Mouse (Mus musculus) embryonic facial prominence, embryonic 15.5 days (tissue): Measurements from ENCODE around the gene Zkscan16. TPM values are rescaled to one million over a fixed set of nuclear protein-coding genes. Genes with fewer than 3 reads are reported as not detected.

Experiments
- ATAC-seq: fragments of 200-750 bp; cut with Nextera tagmentation; 2 replicates; pipeline ENCODE4 v1.8.0; 2017; ENCODE audit warnings: low read depth, moderate TSS enrichment; ENCODE audit not compliant: insufficient number of reproducible peaks, low FRiP score, low TSS enrichment
- H3K27ac ChIP-seq: fragments of 300-500 bp; sonication (generic); replicated peaks from 2 replicates; pipeline ENCODE4 v1.5.1; 2015; ENCODE audit warnings: mild to moderate bottlenecking, inconsistent platforms
- H3K27me3 ChIP-seq: fragments of 300-500 bp; sonication (generic); 2 replicates; pipeline ENCODE4 v1.6.1; 2015; ENCODE audit warnings: inconsistent platforms
- H3K36me3 ChIP-seq: fragments of 300-500 bp; sonication (generic); 2 replicates; pipeline ENCODE4 v1.6.1; 2015; ENCODE audit warnings: mild to moderate bottlenecking, inconsistent platforms
- H3K4me1 ChIP-seq: fragments of 300-500 bp; sonication (generic); 2 replicates; pipeline ENCODE4 v1.6.1; 2015; ENCODE audit warnings: inconsistent platforms
- H3K4me2 ChIP-seq: fragments of 300-500 bp; sonication (generic); replicated peaks from 2 replicates; pipeline ENCODE4 v1.6.1; 2015; ENCODE audit warnings: mild to moderate bottlenecking, inconsistent platforms
- H3K4me3 ChIP-seq: fragments of 300-500 bp; sonication (generic); replicated peaks from 2 replicates; pipeline ENCODE4 v1.5.1; 2015; ENCODE audit warnings: mild to moderate bottlenecking, inconsistent platforms
- H3K9ac ChIP-seq: fragments of 300-500 bp; sonication (generic); 2 replicates; pipeline ENCODE4 v1.6.1; 2015; ENCODE audit warnings: inconsistent platforms
- H3K9me3 ChIP-seq: fragments of 300-500 bp; sonication (generic); replicated peaks from 2 replicates; pipeline ENCODE4 v1.6.1; 2016; ENCODE audit warnings: inconsistent platforms
- WGBS: fragments of 180-500 bp; shearing (Covaris S2); methylation state at CpG from one replicate; pipeline ENCODE4 v1.1.7; 2015; 5-methylcytosine and 5-hydroxymethylcytosine counted together
- polyA plus RNA-seq: library from polyadenylated mRNA; unstranded; fragments of >200 nt; fragmentation: Nextera tagmentation; extraction: Ambion mirVana; gene quantifications from 2 replicates; pipeline ENCODE4 v1.2.1, GENCODE M21; 2015

The Zkscan16 gene
- polyA plus RNA-seq, 1 experiment from 2014 or later, result 0.80 TPM

DNA sequence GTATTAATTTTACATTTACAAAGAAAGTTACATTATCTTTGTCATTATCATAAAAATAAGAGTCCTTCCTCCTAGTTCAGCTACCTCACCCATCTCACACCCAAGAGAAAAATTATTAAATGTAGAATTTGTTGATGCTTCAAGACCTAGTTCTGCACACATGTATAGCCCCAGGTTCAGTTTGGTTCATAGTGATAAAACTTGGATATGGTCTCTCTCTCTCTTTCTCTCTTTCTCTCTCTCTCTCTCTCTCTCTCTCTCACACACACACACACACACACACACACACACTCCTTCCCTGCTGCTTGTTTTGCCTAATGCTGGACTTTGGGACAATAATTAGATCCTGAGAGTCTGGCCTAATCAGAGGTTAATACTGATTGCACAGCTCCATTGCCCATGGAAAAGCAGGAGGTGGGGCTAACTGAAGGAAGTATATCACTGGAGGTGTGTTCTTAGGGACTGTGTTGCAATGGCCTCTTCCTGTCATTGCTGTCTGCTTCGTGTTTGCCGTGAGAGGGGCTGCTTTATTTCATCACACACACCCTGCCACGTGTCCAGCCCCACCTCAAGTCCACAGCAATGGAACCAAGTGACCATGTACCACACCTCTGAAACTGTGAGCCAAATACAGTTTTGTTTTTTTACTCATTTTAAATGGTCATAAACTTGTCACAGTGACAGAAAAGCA, 29.9 kb upstream of the Zkscan16 start:
- no peak overlapping the region for H3K9ac ChIP-seq
- H3K4me2 ChIP-seq, result peak overlapping the region; percentile 64
- H3K27ac ChIP-seq, result no peak overlapping the region
- no peaks in the 10 kb centered on the region for H3K9me3 ChIP-seq
- no peaks in the 10 kb centered on the region for H3K27me3 ChIP-seq
- no peak for ATAC-seq
- H3K36me3 ChIP-seq, result no peaks in the 10 kb centered on the region
- H3K4me1 ChIP-seq, result peaks cover 14% of the 10 kb centered on the region
- H3K4me3 ChIP-seq, result peak overlapping the region; percentile 85
- 36% methylated on average over 3 of the region's 3 CpGs for WGBS

DNA sequence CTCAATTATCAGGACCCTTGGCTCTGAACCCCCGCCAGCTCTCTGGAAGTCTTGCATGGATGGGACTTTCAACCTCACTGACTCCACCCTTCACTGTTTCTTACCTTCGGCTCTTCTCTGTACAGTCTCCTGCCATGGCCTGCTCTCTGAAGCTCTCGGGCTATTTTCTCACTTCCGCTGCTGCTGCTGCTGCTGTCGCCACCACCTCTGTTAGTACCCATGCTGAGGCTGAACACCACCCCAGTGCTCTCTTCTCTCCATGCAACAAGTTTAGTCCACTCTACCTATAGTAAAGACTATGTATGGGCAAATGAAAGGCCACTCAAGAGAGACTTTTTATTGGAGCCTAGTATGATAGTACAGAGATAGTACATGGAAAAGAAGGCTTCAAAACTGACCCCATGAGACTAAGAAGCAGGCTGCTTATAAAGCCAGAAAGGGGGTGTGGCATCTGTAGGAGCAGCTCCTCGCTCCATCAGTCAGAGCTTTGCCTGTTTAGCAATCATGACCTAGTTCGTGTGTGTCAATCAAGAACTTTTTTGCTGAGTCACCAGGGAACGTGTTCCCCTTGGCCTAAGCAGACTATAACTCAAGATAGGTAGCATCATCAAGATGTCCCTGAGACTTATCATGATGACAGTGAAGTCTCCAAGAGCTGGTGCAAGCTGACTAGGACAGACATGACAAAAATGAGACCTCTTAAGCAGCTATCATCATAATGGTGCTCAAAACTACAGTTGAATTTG, 28.2 kb upstream of the Zkscan16 start:
- WGBS, result 67% methylated on average over 8 of the region's 8 CpGs
- no peak for ATAC-seq
- H3K27ac ChIP-seq, result no peak overlapping the region
- H3K9ac ChIP-seq, result no peak overlapping the region
- H3K4me3 ChIP-seq, result no peak overlapping the region
- no peak overlapping the region for H3K4me2 ChIP-seq
- H3K4me1 ChIP-seq, result peaks cover 11% of the 10 kb centered on the region
- no peaks in the 10 kb centered on the region for H3K36me3 ChIP-seq
- H3K27me3 ChIP-seq, result no peaks in the 10 kb centered on the region
- H3K9me3 ChIP-seq, result no peaks in the 10 kb centered on the region

DNA sequence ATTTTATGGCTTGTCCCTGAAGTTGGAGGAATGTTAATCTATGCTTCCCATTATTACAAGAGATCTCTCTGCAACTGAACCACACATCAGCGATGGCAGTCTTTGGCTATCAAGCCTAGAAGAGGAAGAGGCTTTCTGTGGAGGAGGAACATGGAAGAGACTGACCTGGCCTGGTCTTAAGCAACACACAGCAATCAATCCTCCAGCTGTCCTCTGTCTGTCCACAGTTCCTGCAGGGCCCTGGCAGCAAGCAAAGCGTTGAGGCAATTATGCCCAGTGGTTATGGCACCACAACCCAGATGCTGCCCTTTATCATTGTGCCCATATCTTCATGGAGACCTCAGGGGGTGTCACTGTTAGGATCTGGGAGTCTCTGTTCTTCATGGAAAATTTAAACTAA, 19.5 kb upstream of the Zkscan16 start:
- no peak overlapping the region for H3K4me2 ChIP-seq
- no peaks in the 10 kb centered on the region for H3K36me3 ChIP-seq
- H3K9ac ChIP-seq, result no peak overlapping the region
- WGBS, result 76% methylated on average over 2 of the region's 2 CpGs
- no peaks in the 10 kb centered on the region for H3K27me3 ChIP-seq
- H3K4me3 ChIP-seq, result no peak overlapping the region
- H3K9me3 ChIP-seq, result no peaks in the 10 kb centered on the region
- H3K27ac ChIP-seq, result no peak overlapping the region
- H3K4me1 ChIP-seq, result no peaks in the 10 kb centered on the region
- no peak for ATAC-seq

DNA sequence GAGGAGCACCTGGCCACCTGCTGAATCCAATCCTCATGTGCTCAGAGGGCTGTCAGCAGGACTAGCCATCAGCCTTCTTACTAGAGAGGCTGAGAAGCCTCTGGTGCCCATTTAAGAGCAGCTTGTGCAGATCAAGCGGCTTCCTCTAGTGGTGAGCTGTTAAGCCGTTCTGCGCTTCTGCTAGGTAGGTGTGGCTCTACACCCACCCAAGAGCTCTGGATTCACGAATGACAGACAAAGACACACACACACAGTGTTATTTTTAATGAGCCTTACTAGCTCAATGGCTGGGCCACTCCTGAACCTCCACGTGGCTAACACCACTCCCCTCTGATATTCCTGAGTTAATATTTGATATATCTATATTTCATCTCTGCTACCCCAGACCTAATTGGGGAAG, 17.8 kb upstream of the Zkscan16 start:
- Histone ChIP-seq H3K9me3 (no peaks in the 10 kb centered on the region), H3K27ac (no peak overlapping the region), H3K27me3 (no peaks in the 10 kb centered on the region), H3K36me3 (no peaks in the 10 kb centered on the region), H3K9ac (no peak overlapping the region), H3K4me2 (no peak overlapping the region), H3K4me1 (no peaks in the 10 kb centered on the region), H3K4me3 (no peak overlapping the region)
- ATAC-seq, result no peak
- 39% methylated on average over 5 of the region's 5 CpGs for WGBS

DNA sequence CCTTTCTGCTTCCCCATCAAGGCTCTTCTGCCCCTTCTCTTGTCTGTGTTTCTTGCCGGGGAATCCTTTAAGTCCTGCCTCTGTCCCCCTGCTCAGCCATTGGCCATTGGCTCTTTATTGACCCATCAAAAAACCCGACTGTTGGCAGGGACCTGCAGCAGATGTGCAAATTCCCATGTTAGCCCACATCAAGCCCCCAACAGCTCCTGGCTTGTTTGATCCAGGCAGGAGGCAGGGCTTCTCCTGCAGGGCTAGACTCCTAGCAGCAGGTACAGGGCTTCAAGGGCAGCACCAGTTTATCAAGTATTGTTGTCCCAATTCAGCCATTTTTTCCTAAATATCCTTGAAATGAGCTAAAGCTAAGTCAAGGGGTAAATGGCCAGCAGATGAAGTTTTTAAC, 17.3 kb upstream of the Zkscan16 start:
- Histone ChIP-seq H3K9me3 (no peaks in the 10 kb centered on the region), H3K27me3 (no peaks in the 10 kb centered on the region), H3K27ac (no peak overlapping the region), H3K36me3 (no peaks in the 10 kb centered on the region), H3K9ac (no peak overlapping the region), H3K4me2 (no peak overlapping the region), H3K4me3 (no peak overlapping the region), H3K4me1 (no peaks in the 10 kb centered on the region)
- WGBS, result 39% methylated on average over 2 of the region's 2 CpGs
- no peak for ATAC-seq

DNA sequence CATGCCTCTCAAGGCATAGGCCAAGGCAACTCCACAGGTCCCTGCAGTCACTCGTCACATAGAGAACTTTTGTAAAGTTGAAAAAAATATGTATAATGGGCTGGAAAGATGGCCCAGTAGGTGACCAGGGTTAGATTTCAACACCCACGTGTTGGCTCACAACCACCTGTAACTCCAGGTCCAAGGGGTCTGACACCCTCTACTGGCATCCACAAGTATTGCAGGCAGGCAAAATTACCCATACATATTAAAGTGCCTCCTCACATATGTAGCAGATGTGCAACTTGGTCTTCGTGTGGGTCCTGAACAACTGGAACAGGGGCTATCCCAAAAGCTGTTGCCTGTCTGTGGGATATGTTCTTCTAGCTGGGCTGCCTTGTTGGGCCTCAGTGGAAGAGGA, 15.8 kb upstream of the Zkscan16 start:
- ATAC-seq, result no peak
- no peak overlapping the region for H3K9ac ChIP-seq

DNA sequence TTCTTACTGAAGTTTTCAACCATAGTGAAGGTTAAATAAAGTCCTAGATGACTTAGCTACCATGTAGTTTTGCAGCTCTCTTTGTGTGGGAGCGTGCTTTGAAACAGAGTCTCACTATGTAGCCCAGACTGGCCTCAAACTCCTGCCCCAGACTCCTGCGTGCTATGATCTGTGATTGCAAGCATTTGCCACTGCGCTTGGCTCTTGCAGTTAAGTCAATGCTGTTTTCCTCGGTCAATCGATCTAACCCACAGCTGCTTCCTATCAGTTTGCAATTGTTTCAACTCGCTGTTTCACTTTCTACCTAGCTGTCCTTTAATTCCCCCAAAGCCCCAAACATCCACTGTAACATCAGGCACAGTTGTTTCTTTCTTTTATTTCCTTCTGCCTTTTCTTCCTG, 10.9 kb upstream of the Zkscan16 start:
- no peak overlapping the region for H3K27ac ChIP-seq
- H3K9me3 ChIP-seq, result no peaks in the 10 kb centered on the region
- no peak overlapping the region for H3K4me2 ChIP-seq
- no peaks in the 10 kb centered on the region for H3K4me1 ChIP-seq
- H3K9ac ChIP-seq, result no peak overlapping the region
- H3K27me3 ChIP-seq, result no peaks in the 10 kb centered on the region
- WGBS, result 52% methylated on average over 6 of the region's 6 CpGs
- no peak for ATAC-seq
- H3K36me3 ChIP-seq, result no peaks in the 10 kb centered on the region
- H3K4me3 ChIP-seq, result no peak overlapping the region

More for the DNA sequence above, 15.8 kb upstream of the Zkscan16 start:
- Histone ChIP-seq H3K4me1 (no peaks in the 10 kb centered on the region), H3K27ac (no peak overlapping the region), H3K36me3 (no peaks in the 10 kb centered on the region), H3K4me3 (no peak overlapping the region), H3K4me2 (no peak overlapping the region), H3K27me3 (no peaks in the 10 kb centered on the region), H3K9me3 (no peaks in the 10 kb centered on the region)
- WGBS, result 60% methylated on average over 3 of the region's 3 CpGs

DNA sequence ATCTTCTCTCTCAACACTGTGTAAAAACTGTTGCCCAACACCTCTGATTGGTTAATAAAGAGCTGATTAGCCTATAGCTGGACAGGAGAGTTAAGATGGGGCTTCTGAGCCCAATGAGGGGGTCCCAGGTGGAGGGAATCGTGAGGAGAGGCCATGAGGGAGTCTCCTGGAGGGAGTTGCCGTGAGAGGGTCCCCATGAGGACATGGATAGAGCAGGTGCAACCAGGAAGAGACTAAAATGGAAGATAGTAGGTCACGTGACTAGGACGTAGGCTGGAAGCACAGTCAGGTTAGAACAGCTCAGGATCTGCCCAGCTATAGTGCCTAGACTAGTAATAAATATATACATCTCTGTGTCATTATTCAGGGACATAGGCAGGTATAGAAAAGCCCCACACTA, 9.1 kb upstream of the Zkscan16 start:
- no peaks in the 10 kb centered on the region for H3K36me3 ChIP-seq
- H3K9ac ChIP-seq, result no peak overlapping the region
- no peaks in the 10 kb centered on the region for H3K9me3 ChIP-seq
- no peaks in the 10 kb centered on the region for H3K4me1 ChIP-seq
- no peaks in the 10 kb centered on the region for H3K27me3 ChIP-seq
- no peak overlapping the region for H3K4me2 ChIP-seq
- no peak for ATAC-seq
- no peak overlapping the region for H3K4me3 ChIP-seq
- H3K27ac ChIP-seq, result no peak overlapping the region
- 81% methylated on average over 4 of the region's 4 CpGs for WGBS

DNA sequence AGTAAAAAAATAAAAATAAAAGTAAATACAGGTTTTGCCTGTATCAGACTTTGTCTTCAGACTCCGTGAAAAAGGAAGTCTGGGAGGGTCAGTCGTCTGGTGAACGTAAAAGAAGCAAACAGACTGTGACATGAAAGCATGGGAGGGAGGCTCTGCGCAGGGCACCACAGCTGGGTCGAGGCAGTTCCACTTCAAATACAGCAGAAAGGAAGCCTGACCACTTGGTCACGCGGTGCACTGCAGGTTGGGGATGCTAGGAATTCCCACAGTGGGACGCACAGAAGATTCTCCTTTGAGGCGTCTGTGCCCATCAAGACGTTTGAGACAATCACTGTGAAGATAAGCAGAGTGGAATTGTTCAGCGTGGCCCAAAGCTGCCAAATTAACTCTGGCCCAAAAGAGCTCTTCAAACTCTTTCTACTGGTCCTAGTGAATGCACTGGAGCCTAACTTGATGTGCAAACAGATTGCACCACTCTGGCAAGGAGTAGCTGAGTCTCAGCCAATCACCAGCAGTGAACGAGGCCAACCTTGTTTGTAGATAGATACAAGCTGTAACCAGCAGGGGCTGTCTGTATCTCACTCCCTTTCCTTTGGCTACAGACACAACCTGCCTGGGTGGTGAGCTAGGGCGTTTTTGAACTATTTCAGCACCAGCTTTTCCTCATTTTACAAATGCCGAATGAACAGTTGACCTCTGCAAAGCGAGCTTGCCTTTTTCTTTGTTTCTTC, 8.5 kb upstream of the Zkscan16 start:
- Histone ChIP-seq H3K9me3 (no peaks in the 10 kb centered on the region), H3K4me1 (no peaks in the 10 kb centered on the region), H3K4me2 (no peak overlapping the region), H3K4me3 (no peak overlapping the region), H3K9ac (no peak overlapping the region), H3K27ac (no peak overlapping the region), H3K36me3 (no peaks in the 10 kb centered on the region), H3K27me3 (no peaks in the 10 kb centered on the region)
- 35% methylated on average over 15 of the region's 15 CpGs for WGBS
- ATAC-seq, result no peak

DNA sequence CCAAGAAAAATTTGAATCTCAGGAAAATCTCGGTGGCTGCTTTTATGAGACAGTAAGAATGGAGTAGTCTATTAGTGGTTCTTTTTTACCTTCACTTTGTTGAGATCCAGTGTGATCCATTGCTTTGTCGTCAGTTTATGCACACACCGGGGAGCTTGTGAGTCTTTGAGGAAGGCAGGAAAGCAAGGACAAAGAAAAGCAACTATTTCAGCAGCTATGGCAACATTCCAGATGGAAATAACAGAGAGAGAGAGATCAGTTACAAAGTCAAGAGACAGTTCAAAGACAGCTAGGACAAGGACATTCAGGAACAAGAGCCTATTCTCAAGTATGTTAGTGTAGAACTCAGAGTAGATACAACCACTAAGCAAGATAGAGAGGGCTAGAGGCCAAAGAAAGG, 7.6 kb upstream of the Zkscan16 start:
- Histone ChIP-seq H3K36me3 (no peaks in the 10 kb centered on the region), H3K27ac (no peak overlapping the region), H3K27me3 (no peaks in the 10 kb centered on the region), H3K4me2 (no peak overlapping the region), H3K9ac (no peak overlapping the region), H3K4me1 (no peaks in the 10 kb centered on the region), H3K9me3 (no peaks in the 10 kb centered on the region), H3K4me3 (no peak overlapping the region)
- 61% methylated on average over 3 of the region's 3 CpGs for WGBS
- ATAC-seq, result no peak

DNA sequence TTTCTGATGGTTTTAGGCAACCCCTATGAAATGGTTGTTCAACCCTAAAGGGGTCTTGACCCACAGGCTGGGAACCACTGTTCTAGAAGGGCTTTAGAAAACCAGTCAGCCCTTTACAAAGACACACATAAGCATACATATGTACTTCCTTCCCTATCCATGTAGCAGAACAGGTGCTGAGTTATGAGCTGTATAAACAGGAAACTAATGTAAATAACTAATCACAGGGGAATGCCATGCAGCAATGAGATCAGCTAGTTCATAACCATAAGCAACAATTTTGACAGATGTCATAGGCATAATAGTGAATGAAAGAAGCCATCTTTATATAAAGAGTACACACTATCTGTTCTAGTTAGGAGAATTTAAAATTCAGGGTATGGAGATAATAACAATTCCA, 1.8 kb upstream of the Zkscan16 start:
- Histone ChIP-seq H3K9ac (no peak overlapping the region), H3K36me3 (no peaks in the 10 kb centered on the region), H3K4me3 (no peak overlapping the region), H3K9me3 (no peaks in the 10 kb centered on the region), H3K27me3 (no peaks in the 10 kb centered on the region), H3K4me2 (no peak overlapping the region), H3K27ac (no peak overlapping the region), H3K4me1 (peaks cover 15% of the 10 kb centered on the region; the same call in 1 of the 2 replicates)
- no peak for ATAC-seq
